Mouse (Mus musculus): ENCODE measurements around the gene Gabbr1.

- TF ChIP-seq CTCF (IDR thresholded peaks at IDR 0.05; ENCODE audit: borderline replicate concordance, extremely low read depth, insufficient read depth, insufficient read length) (no peak), POLR2A (IDR thresholded peaks at IDR 0.05; ENCODE audit: borderline replicate concordance, extremely low read depth, insufficient read depth, insufficient read length, poor library complexity, severe bottlenecking) (no peak)
Observed at GRCm38 (mm10) chr17:37078193-37078592, 32.4 kb downstream of the Gabbr1 start.

Measured in brain, embryonic 14.5 days (tissue).